Comparison of ENCODE assay signal across 19 mouse cellular contexts in the genomic region with DNA sequence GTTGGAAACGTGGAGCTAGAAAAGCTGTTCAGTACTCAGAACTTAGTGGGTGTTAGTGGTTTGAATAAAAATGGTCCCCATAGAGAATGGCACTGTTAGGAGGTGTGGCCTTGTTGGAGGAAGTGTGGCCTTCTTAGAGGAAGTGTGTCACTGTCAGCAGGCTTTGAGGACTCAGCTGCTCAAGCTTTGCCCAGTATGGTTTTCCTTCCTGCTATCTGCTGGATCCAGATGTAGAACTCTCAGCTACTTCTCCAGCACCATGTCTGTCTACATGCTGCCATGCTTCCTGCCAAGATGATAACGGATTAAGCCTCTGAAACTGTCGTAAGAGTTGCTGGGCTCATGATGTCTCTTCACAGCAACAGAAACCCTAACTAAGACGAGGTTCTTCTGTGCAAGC. TPM values are rescaled to one million over a fixed set of nuclear protein-coding genes. Genes with fewer than 3 reads are reported as not detected.
A peak's percentile ranks its signal among the peaks of the same experiment; 100 is the strongest.
DNase-seq lines count a peak whose midpoint lies in the region; ATAC-seq and TF ChIP-seq lines count a peak whose summit lies in the region.
"Had no signal": no experiment of that assay in that cellular context is flagged by ENCODE, and none has a peak within 500 bp of the region (broad histone marks: within the 10 kb centered on the region; RNA-seq: fewer than 3 reads in every experiment).

No protein-coding gene starts in this region.

- TF ChIP-seq POLR2A in kidney, adult 2 months (IDR thresholded peaks at IDR 0.05; ENCODE audit: low read depth, low read length): no peak

- H3K27ac ChIP-seq in kidney, adult 2 months (ENCODE audit: insufficient read depth, low read depth, low read length): no peak overlapping the region
- no peak overlapping the region for H3K27ac ChIP-seq in forebrain, embryonic 15.5 days (replicated peaks)
- H3K27ac ChIP-seq: embryonic facial prominence, embryonic 12.5 days; heart, embryonic 10.5 days; limb, embryonic 10.5 days; midbrain, embryonic 10.5 days had no signal

- no peaks in the 10 kb centered on the region for H3K27me3 ChIP-seq in kidney, adult 2 months (replicated peaks; ENCODE audit: control insufficient read depth, insufficient read depth, low read length)
- H3K27me3 ChIP-seq in forebrain, embryonic 15.5 days: no peaks in the 10 kb centered on the region
- H3K27me3 ChIP-seq: embryonic facial prominence, embryonic 12.5 days had no signal

- no peak for TF ChIP-seq CTCF in kidney, adult 2 months (conservative IDR thresholded peaks at IDR 0.05; ENCODE audit: insufficient read depth, insufficient read length, low read depth, low read length)

- H3K4me2 ChIP-seq in forebrain, embryonic 15.5 days (replicated peaks): no peak overlapping the region
- H3K4me2 ChIP-seq: embryonic facial prominence, embryonic 12.5 days; lung, embryonic 14.5 days had no signal

- H3K36me3 ChIP-seq in kidney, adult 2 months (ENCODE audit: control insufficient read depth, insufficient read depth, low read length): no peaks in the 10 kb centered on the region
- no peaks in the 10 kb centered on the region for H3K36me3 ChIP-seq in forebrain, embryonic 15.5 days
- H3K36me3 ChIP-seq: embryonic facial prominence, embryonic 12.5 days; heart, embryonic 10.5 days; limb, embryonic 10.5 days; midbrain, embryonic 10.5 days had no signal

- H3K9me3 ChIP-seq in forebrain, embryonic 15.5 days: no peaks in the 10 kb centered on the region
- H3K9me3 ChIP-seq: embryonic facial prominence, embryonic 12.5 days; heart, embryonic 10.5 days; limb, embryonic 10.5 days; midbrain, embryonic 10.5 days had no signal

- no peak overlapping the region for H3K9ac ChIP-seq in forebrain, embryonic 15.5 days (replicated peaks)
- H3K9ac ChIP-seq: embryonic facial prominence, embryonic 12.5 days; lung, embryonic 14.5 days had no signal

- no peaks in the 10 kb centered on the region for H3K4me1 ChIP-seq in kidney, adult 2 months (ENCODE audit: control insufficient read depth, insufficient read depth, low read length)
- no peaks in the 10 kb centered on the region for H3K4me1 ChIP-seq in forebrain, embryonic 15.5 days
- H3K4me1 ChIP-seq: embryonic facial prominence, embryonic 12.5 days; limb, embryonic 10.5 days had no signal

- WGBS in kidney, adult 2 months: 78% methylated on average over 4 of the region's 4 CpGs
- 75% methylated on average over 4 of the region's 4 CpGs for WGBS in forebrain, embryonic 15.5 days

- H3K4me3 ChIP-seq in kidney, adult 2 months (ENCODE audit: insufficient read depth, low read depth, low read length): no peak overlapping the region
- H3K4me3 ChIP-seq in forebrain, embryonic 15.5 days: no peak overlapping the region
- H3K4me3 ChIP-seq: embryonic facial prominence, embryonic 12.5 days; heart, embryonic 10.5 days; limb, embryonic 10.5 days; midbrain, embryonic 10.5 days had no signal

- peak; percentile 3 to 9 for DNase-seq in spleen, postnatal 36 days (ENCODE audit: low spot score in 2 of 2)
- DNase-seq in spleen, adult 18-20 months: no peak
- peak; percentile 14 for DNase-seq in liver
- DNase-seq in c-Kit-positive CD71-positive TER-119-positive erythroid progenitor cells, embryonic 14.5 days (ENCODE audit: low spot score): no peak
- DNase-seq in kidney, adult 2 months: no peak
- DNase-seq in urinary bladder, postnatal 10 days (ENCODE audit: low spot score): no peak
- DNase-seq: adrenal gland, postnatal 25 days; cerebellum, postnatal 36 days; gastrocnemius, postnatal 14 days; heart, postnatal 4 days; kidney, adult 9 months; lung, embryonic 14.5 days; right cerebral cortex, postnatal 14 days had no signal

- peak; percentile 65 for ATAC-seq in megakaryocyte, adult 5-6 weeks (ENCODE audit: poor library complexity, severe bottlenecking)
- no peak for ATAC-seq in forebrain, embryonic 15.5 days (replicated peaks)

RNA-seq across cellular contexts. Expression of a gene that starts 59.8 kb away (rescaled TPM):
- total RNA-seq in megakaryocyte, adult 5-6 weeks (2015): 27.0 and 33.7 TPM in 2 replicates
- total RNA-seq in megakaryocyte, adult 5-6 weeks (2017): 10.0 and 12.7 TPM in 2 replicates
- 16.7 and 18.3 TPM in 2 replicates for polyA plus RNA-seq in kidney, adult 2 months (2012; rRNA removed)
- 1.6 and 1.8 TPM in 2 replicates for polyA plus RNA-seq in forebrain, embryonic 15.5 days (2015; fragmentation: Nextera tagmentation; extraction: Ambion mirVana)

Comparison
In these comparisons a context has a peak if more than half of its experiments do, and no peak if none do; other contexts are left out.
1. DNase-seq: peak in spleen, postnatal 36 days (2 of 2) and liver (single experiment); none in spleen, adult 18-20 months (0 of 2), c-Kit-positive CD71-positive TER-119-positive erythroid progenitor cells, embryonic 14.5 days (single experiment), kidney, adult 2 months (single experiment) and urinary bladder, postnatal 10 days (single experiment).